Mouse (Mus musculus): ENCODE measurements around the gene Chrna4. TPM values are rescaled to one million over a fixed set of nuclear protein-coding genes. Genes with fewer than 3 reads are reported as not detected.

Chrna4 gene
- polyA plus RNA-seq, 1 experiment, result not detected

DNA sequence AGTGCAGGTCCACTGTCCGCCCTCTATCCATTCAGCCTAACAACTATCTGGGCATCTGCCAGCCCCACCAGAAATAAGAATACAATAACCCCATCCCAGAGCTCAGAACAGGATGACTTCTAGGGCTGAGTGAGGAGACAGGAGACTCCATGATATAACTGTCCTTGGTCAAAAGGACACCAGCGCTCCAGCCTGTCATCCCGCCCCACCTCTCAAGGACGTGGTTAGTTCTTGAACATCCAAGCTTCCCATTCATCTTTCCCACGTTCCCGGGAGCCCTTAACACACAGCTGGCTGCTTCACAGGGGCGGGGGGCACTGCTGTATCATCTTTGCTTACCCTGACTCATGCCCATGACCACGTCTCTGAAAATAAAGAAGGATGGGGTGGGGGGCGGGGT lies 5.6 kb upstream of the Chrna4 start:
- no peak overlapping the region for H3K4me3 ChIP-seq (ENCODE audit: insufficient read depth, low read depth, low read length)
- H3K4me1 ChIP-seq (ENCODE audit: control insufficient read depth, insufficient read depth, insufficient read length, low read length), result no peaks in the 10 kb centered on the region
- H3K27ac ChIP-seq (replicated peaks; ENCODE audit: low read depth, low read length), result no peak overlapping the region

DNA sequence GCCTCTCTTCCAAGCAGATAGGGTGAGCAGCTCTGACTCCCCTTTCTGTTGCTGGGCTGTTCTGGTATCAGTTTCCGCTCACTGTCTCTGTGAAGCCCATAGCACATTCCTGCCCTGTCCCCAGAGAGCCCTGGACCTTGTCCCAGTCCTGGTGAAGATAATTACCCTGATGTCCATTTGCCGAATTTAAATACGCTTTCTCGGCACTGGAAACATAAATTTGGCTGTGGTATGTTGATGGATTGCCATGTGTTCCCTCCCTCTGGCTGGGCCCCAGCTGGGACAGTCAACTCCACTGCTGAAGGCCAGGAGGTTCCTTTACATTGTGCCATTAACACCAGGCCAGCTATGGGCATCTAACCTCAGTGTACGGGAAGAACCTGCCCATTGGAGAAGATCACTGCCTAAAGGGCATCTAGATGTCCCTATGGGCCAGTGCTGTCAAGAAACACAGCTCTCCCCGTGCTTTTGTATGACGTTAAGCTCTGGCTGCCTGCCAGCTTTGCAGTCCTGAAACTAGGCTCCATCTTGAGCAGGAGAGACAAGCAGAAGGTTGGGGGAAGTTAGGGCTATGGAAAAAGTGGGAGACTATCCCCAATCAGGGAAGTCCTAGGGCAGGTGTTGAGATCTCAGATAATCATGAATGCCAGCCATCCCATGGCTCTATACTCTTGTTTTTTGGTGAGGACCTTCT lies 5.1 kb upstream of the Chrna4 start:
- no peak overlapping the region for H3K4me3 ChIP-seq (ENCODE audit: insufficient read depth, low read depth, low read length)
- no peak overlapping the region for H3K27ac ChIP-seq (replicated peaks; ENCODE audit: low read depth, low read length)
- no peaks in the 10 kb centered on the region for H3K4me1 ChIP-seq (ENCODE audit: control insufficient read depth, insufficient read depth, insufficient read length, low read length)

DNA sequence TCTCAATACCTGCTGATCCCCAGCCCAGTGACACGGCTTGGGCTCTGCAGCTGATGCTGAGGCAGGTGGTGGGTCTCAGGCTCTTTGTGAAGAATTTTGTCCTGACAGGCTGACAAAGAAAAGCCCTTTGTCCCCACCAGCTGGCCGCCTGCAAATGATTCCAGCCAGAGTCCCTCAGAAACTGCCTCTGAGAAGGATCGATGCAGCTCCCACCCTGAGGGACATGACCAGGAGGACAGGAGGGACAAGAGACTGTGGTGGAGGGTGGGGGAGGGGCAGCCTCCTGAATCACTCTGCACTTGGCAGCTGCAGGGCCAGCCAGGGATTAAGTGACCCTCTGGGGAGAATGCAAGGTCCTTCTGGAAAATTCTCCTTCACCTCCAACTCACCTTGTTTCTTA lies 655 bp upstream of the Chrna4 start:
- Histone ChIP-seq H3K4me1 (ENCODE audit: control insufficient read depth, insufficient read depth, insufficient read length, low read length) (no peaks in the 10 kb centered on the region), H3K4me3 (ENCODE audit: insufficient read depth, low read depth, low read length) (no peak overlapping the region), H3K27ac (replicated peaks; ENCODE audit: low read depth, low read length) (no peak overlapping the region)

DNA sequence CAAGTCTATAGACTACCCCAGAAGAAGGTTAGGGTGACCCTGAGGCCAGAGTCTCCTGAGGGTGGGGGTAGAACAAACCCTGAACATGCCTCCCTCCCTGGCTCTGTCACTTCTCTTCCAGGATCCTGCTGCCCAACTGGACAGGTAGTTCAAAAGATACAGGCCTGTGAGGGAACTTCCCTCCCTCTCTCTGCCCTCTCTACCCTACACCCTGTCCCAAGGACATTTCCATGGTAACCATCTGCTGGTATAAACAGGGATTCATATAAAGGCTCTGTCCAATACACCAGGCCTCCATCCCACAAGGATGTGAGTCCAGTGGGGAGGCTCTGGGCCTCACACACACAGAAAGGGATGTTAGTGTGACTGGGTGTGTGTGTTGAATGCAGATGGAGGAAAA lies 970 bp downstream of the Chrna4 start:
- Histone ChIP-seq H3K4me3 (ENCODE audit: insufficient read depth, low read depth, low read length) (no peak overlapping the region), H3K4me1 (ENCODE audit: control insufficient read depth, insufficient read depth, insufficient read length, low read length) (0 out of 2 replicates have a peak, but pooled peaks cover 3% of the 10 kb centered on the region), H3K27ac (replicated peaks; ENCODE audit: low read depth, low read length) (no peak overlapping the region)

DNA sequence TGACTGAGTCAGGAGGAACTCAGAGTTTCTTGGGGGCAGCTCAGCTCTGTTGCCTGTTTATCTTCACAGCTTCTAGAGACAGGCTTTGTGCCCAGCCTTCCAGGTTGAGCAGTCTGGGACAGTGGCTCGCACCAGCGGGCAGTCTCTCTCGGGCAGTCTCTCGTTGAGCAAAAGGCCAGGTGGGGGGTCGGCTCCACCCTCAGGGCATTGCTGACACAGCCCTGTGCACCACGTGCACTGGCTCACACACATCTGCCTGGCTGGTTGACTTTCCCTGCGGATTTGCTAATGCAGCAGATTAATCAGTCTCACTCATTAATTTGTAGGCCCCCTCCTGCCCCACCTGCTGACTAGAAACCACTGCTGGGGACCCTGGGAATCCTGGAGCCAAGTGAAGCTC lies 1.4 kb downstream of the Chrna4 start:
- no peak overlapping the region for H3K27ac ChIP-seq (replicated peaks; ENCODE audit: low read depth, low read length)
- H3K4me3 ChIP-seq (ENCODE audit: insufficient read depth, low read depth, low read length), result no peak overlapping the region
- 0 out of 2 replicates have a peak, but pooled peaks cover 3% of the 10 kb centered on the region for H3K4me1 ChIP-seq (ENCODE audit: control insufficient read depth, insufficient read depth, insufficient read length, low read length)

DNA sequence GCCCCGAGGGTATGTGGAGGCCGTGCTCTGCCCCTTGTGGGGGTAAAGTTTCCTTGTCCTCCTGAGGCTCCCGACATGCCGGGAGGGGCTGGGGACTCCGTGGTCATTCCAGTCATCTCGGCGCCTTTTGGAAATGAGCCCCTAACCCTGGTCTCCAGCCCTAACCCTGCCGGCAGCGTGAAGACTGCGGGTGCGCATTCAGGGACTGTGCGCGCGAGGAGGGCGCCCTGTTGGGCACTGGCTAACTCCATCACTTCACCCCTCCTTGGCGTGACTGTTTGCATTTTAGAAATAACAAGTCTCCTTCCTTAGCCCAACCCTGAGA lies 4.0 kb downstream of the Chrna4 start:
- Histone ChIP-seq H3K27ac (replicated peaks; ENCODE audit: low read depth, low read length) (no peak overlapping the region), H3K4me3 (ENCODE audit: insufficient read depth, low read depth, low read length) (no peak overlapping the region), H3K4me1 (ENCODE audit: control insufficient read depth, insufficient read depth, insufficient read length, low read length) (0 out of 2 replicates have a peak, but pooled peaks cover 3% of the 10 kb centered on the region)

DNA sequence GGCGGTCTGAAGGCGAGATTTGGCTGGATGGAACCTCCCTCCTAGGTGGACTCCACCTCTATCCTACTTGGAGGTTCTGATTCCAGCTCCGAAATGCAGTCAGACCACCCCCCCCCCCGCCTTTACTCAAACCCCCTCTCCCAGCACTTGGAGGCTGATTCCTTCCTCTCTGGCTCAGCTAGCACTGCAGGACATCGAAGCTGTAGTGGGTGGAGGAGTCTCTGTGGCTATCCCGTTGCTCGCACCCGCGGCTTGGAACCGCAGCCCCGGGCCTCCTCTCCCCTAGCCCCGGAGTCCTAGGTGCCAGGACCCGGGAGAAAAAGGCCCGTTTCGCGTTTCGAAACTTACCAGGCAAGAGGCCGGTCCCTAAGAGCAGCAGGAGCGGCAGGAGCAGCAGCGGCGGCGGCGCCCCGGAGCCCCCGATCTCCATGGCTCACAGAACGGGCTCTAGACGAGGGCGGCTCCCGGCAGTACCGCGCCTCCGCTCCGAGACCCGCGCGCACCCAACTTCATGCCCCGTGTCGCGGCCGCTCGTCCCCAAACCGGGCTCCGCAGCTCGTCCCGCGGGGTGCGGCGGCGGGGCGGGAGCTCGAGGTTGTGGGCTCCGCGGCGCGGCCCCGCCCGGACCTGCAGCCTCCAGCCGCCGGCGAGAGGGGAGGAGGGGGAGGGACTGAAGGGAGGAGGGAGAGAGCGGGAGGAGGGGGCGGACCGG lies 4.5 kb downstream of the Chrna4 start:
- Histone ChIP-seq H3K4me1 (ENCODE audit: control insufficient read depth, insufficient read depth, insufficient read length, low read length) (0 out of 2 replicates have a peak, but pooled peaks cover 3% of the 10 kb centered on the region), H3K27ac (replicated peaks; ENCODE audit: low read depth, low read length) (no peak overlapping the region), H3K4me3 (ENCODE audit: insufficient read depth, low read depth, low read length) (peak overlapping the region; percentile 24)

DNA sequence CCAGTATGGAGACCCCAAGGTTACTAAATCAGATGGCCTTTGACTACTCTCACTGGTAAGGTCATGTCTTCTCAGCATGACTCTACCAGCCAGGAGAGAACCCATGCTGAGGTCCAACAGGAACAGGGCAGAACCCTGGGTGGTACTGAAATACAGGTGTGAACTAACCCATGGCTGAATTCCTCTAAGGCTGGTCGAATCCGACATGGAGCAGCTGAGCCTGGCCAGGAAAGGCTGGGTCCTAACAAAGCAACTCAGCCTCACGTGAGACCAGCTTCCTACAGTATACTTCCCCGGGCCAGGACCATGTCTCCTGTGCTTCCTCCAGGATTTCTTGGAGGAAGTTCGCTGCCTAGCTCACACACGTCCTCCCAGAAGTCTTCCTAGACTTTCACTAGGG lies 6.8 kb downstream of the Chrna4 start:
- 0 out of 2 replicates have a peak, but pooled peaks cover 3% of the 10 kb centered on the region for H3K4me1 ChIP-seq (ENCODE audit: control insufficient read depth, insufficient read depth, insufficient read length, low read length)
- no peak overlapping the region for H3K4me3 ChIP-seq (ENCODE audit: insufficient read depth, low read depth, low read length)
- H3K27ac ChIP-seq (replicated peaks; ENCODE audit: low read depth, low read length), result no peak overlapping the region

DNA sequence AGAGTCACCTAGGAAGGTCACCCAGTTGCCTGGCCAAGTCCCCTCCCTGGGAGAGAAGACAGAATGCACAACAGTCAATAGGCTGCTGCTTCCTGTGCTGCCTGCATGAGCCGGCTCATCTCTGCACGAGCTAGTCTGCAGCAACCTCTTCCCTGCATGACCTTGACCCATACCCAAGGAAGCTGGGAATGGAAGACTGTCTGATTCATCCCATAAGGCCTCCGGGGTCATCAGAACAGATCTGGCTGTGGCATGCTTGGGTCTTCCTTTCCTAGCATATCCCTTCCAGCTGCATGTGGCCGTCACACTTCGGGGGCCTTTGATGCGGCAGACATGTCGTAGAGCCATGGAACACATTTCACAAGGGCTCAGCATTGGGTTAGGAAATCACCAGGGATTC lies 8.2 kb downstream of the Chrna4 start:
- H3K4me3 ChIP-seq (ENCODE audit: insufficient read depth, low read depth, low read length), result no peak overlapping the region
- no peak overlapping the region for H3K27ac ChIP-seq (replicated peaks; ENCODE audit: low read depth, low read length)
- 0 out of 2 replicates have a peak, but pooled peaks cover 3% of the 10 kb centered on the region for H3K4me1 ChIP-seq (ENCODE audit: control insufficient read depth, insufficient read depth, insufficient read length, low read length)

DNA sequence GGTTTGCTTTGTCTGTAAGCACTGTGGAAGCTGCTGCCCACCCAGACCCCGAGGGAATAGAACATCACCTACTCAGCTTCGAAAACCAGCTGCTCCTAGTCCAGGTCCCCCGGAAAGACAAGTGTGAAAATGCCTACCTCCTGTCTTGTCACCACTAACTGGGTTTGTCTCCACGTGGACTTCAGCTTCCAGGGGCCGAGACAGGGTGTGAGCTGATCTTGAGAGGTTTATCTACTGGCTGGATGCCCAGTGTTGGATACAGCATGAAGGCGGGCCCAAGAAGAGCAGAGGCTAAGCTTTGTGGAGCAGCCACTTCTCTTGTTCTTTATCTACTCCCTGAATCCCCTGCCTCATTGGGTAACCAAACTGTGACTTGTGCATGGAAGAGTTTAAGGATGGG lies 10.0 kb downstream of the Chrna4 start:
- no peak overlapping the region for H3K27ac ChIP-seq (replicated peaks; ENCODE audit: low read depth, low read length)
- no peak overlapping the region for H3K4me3 ChIP-seq (ENCODE audit: insufficient read depth, low read depth, low read length)
- H3K4me1 ChIP-seq (ENCODE audit: control insufficient read depth, insufficient read depth, insufficient read length, low read length), result no peaks in the 10 kb centered on the region

DNA sequence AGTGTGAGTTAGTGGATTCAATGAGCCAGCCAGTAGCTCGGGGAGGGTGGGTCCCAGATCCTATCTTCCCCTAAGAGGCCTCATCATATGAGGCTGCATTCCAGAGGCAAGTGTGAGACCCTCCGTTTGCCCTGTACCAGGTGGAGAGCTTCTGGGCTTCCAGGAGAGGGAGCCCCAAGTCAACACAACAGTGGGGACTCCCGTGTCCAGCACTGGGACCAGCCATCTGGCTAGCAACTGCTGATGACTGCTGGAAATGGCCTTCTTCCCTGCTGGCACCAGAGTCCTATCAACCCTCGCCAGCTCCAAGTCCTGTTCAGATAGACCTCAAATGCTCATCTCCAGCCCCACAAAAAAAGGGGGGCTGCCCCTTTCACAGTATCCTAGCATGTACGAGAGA lies 10.9 kb downstream of the Chrna4 start:
- H3K4me1 ChIP-seq (ENCODE audit: control insufficient read depth, insufficient read depth, insufficient read length, low read length), result no peaks in the 10 kb centered on the region
- H3K4me3 ChIP-seq (ENCODE audit: insufficient read depth, low read depth, low read length), result no peak overlapping the region
- no peak overlapping the region for H3K27ac ChIP-seq (replicated peaks; ENCODE audit: low read depth, low read length)

DNA sequence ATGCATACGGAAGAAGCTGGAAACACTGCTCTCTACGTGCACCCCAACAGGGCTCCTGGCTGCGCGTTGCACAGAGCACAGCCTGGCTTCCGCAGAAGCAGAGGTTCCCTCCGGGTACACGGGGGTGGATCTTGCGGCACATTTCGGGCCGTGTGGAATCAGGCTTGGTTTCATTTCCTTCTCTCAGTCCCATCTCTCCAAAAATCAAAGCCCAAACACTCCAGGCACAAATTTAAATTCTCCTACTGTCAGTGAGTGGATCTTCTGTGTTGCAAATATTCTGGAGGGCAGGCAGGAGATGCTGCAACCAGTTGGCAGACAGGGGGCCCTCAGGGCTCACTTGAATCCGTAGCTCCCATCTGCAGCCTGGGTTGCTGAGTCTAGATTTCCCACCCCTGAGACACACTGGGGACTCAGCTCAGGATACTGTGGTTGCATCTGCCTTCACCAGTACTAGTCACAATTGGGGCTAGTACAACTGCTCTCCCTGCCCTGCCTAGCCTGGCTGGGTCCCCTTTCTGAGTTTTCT lies 11.9 kb downstream of the Chrna4 start:
- Histone ChIP-seq H3K27ac (replicated peaks; ENCODE audit: low read depth, low read length) (no peak overlapping the region), H3K4me1 (ENCODE audit: control insufficient read depth, insufficient read depth, insufficient read length, low read length) (no peaks in the 10 kb centered on the region), H3K4me3 (ENCODE audit: insufficient read depth, low read depth, low read length) (no peak overlapping the region)

DNA sequence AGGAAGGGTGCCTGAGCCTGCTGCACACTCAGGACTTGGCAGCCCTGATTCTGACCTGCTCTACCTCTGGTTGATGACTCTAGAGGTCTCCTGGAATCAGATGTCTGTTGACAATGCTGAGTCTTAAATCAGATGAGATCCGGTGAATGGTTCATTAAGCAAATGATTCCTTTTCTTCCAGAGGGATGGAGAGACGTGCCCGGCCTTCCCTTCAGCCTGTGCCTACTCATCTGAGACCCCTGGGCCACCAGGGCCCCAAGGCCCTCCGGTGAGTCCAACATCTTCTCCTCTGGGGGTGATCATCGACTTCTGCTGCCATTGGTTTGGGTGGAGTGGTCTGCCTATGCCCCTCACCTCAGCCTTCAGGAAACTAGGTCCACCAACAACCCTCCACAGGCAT lies 35.0 kb downstream of the Chrna4 start:
- Histone ChIP-seq H3K4me1 (ENCODE audit: control insufficient read depth, insufficient read depth, insufficient read length, low read length) (no peaks in the 10 kb centered on the region), H3K4me3 (ENCODE audit: insufficient read depth, low read depth, low read length) (no peak overlapping the region), H3K27ac (replicated peaks; ENCODE audit: low read depth, low read length) (no peak overlapping the region)

DNA sequence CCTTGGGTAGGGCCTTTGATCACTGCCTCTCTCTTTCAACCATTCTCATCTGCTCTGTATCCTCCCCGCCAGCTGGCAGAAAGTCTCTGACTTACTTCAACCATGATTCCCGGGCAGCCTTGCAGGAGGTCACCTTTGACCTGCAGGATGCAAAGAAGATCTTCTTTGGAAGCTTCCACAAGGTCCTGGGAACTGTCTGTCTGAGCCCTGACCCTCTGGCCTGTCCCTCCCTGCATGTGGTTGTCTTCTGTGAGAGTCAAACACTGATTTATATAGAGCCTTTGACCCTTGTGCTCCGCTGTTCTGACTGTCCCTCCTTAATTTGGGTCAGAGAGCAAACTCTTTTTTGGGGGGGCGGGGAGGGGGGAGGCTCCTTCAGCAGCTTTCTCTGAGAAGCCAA lies 36.3 kb downstream of the Chrna4 start:
- Histone ChIP-seq H3K4me3 (ENCODE audit: insufficient read depth, low read depth, low read length) (no peak overlapping the region), H3K4me1 (ENCODE audit: control insufficient read depth, insufficient read depth, insufficient read length, low read length) (no peaks in the 10 kb centered on the region), H3K27ac (replicated peaks; ENCODE audit: low read depth, low read length) (no peak overlapping the region)

DNA sequence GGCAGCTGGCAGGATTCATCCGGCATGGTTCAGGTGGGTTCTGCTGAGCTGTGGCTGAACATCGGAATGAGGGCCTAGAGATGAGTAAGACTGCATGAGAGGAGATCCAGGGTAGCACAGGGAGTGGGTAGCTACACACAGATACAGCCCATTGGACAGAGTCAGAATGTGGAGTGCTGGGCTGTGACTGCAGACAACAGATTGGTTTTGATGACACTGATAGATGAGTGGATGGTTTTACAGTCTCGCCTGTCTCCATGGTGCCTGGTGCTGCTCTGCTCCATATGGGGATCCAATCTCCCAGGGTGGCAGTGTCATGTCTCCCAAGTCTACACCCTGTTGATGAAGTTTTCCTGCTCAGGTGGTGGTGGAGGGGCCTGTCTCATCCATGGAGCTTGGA lies 46.4 kb downstream of the Chrna4 start:
- Histone ChIP-seq H3K27ac (replicated peaks; ENCODE audit: low read depth, low read length) (no peak overlapping the region), H3K4me1 (ENCODE audit: control insufficient read depth, insufficient read depth, insufficient read length, low read length) (no peaks in the 10 kb centered on the region), H3K4me3 (ENCODE audit: insufficient read depth, low read depth, low read length) (no peak overlapping the region)

DNA sequence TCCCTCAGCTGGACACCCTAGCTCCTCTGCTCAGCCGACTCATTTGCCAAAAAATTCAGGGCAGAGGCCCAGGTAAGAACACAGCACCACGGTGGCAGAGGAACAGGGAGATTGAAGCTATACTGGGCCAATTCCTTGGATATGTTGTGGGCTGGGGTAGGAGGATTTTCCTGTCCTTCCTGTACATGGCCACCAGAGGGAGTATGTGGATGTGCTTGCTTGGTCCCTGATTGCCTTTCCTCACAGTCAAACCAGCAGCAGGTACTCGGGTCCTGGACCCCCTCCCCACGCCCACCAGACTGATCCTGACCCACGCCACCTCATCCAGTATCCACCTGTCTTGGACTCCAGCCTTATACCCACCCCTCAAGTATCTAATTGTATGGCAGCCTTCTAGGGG lies 46.9 kb downstream of the Chrna4 start:
- Histone ChIP-seq H3K4me1 (ENCODE audit: control insufficient read depth, insufficient read depth, insufficient read length, low read length) (no peaks in the 10 kb centered on the region), H3K4me3 (ENCODE audit: insufficient read depth, low read depth, low read length) (no peak overlapping the region), H3K27ac (replicated peaks; ENCODE audit: low read depth, low read length) (no peak overlapping the region)

All from brown adipose tissue, adult 24 weeks (tissue).